Mouse (Mus musculus): ENCODE results near the gene Dcp1a. TPM values are rescaled to one million over a fixed set of nuclear protein-coding genes. Genes with fewer than 3 reads are reported as not detected.

Dcp1a gene
- polyA plus RNA-seq, 2 experiments from 2014 or later, result 28.1 to 63.9 TPM

DNA sequence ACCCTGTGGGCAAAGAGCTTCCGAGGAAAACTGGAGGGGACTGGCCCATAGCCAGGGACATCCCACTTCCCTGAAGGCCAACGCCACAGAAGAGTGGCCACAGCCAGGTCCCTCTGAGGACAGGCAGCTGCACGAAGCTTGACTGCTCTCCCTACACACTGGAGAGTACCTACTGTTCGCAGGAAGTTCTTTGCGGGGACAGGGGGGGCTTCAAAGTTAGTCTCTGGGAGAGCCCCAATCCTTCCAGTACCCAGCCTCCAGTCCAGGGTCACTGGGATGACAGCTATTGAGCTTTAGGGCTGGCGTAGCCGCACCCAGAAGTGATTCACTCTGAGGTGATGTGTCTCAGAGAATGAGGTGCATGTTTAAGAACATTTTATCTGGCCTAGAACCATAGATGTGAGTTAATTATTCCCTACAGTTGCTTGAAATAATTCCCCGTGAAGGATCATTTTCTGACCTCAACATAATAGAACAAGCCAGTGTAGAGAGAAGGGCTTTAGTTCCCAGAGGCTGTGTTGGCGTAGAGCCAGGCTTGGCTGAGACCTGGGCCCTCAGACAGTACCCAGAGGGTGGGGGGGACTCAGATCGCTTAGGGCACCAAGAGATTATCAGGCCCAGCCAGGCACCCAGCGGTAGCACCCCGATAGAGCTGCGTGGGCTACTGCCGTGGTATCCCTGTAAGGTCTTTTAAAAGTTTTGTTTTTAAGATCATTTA lies 82.3 kb downstream of the Dcp1a start:
- ATAC-seq, result no peak

DNA sequence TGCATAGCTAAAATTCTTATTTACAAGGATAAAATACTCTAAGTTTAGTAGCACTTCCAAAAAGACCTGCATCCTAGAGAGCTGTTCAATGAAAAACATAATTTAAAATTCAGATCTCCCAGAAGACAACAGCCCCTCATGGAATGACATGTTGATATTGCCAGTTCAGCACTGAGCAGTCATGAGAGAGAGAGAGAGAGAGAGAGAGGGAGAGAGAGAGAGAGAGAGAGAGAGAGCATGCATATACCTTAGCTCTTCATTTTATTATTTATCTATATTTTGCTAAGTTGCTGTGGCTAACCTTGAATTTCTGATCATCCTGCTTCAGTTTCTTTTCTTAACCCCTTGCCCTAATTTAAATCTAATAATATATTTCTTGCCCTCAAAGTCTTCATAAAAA lies 83.0 kb downstream of the Dcp1a start:
- no peak for ATAC-seq

DNA sequence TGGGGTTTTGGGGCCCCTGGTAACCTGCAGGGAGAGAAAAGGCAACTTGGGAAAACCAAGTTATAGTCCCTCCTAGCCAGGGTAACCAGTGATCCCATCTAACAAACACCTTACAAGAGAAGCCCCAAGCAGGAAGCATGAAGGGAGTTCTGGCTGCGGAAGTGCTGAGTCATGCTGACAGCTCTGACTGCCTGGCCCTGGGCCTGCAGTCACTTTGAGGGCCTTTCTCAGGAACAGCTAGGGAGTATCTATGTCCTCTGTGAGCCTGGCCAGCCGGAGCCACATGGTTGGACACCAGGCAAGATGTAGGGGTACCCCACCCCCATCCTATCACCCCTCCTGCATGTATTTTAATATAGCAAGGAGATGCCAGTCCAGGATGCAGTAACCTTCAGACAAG lies 85.1 kb downstream of the Dcp1a start:
- no peak for ATAC-seq

- ATAC-seq, result no peak
Observed at GRCm38 (mm10) chr14:30566317-30566716, 87.0 kb downstream of the Dcp1a start.

- no peak for ATAC-seq
Observed at GRCm38 (mm10) chr14:30568016-30568415, 88.7 kb downstream of the Dcp1a start.

- ATAC-seq, result no peak
Observed at GRCm38 (mm10) chr14:30570303-30570702, 91.0 kb downstream of the Dcp1a start.

- no peak for ATAC-seq
Observed at GRCm38 (mm10) chr14:30572253-30572652, 92.9 kb downstream of the Dcp1a start.

DNA sequence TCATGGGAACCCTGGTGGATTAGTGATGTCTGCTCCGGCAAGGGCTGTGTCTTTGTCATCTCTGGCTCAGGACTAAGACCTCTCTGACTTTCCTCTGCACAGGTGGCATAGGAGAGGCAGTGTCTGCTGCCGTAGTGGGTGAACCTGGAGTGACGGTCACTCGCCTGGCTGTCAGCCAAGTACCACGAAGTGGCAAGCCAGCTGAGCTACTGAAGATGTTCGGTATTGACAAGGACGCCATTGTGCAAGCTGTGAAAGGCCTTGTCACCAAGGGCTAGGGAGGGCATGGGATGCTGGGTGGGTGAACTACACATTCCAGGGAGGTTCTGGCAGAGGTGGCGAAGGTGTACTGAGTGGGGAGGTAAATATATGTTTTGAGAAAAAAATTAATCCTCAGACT lies 93.9 kb downstream of the Dcp1a start:
- no peak for ATAC-seq

DNA sequence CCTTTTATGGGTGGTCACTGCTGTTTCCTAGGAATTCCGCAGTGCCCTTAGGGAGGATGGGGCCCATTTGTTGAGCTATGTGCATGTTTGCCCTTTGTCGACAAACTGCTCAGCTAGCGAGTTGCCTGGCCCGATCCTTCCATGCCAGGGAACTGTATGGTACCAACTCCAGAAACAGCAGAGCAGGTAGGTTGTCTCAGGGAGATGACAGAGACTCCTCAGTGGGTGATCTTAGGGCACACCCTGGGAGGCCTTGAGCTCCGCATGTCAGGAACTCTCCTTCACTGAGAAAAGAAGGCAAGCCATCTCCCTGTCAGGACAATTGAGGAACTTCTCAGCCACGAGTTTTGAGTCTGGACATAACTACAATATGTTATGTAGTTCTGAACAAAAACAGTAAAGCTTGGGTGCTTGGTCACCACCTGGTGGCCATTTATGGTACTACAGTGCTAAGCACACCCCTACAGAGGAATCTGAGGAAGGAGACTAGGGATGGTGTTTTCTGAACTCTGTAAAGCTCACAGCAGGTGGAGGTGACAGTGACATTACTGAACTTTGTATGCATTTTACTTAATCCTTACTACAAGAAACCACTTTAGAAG lies 94.7 kb downstream of the Dcp1a start:
- peak; percentile 84 for ATAC-seq

- no peak for ATAC-seq
Observed at GRCm38 (mm10) chr14:30575791-30576190, 96.5 kb downstream of the Dcp1a start.

DNA sequence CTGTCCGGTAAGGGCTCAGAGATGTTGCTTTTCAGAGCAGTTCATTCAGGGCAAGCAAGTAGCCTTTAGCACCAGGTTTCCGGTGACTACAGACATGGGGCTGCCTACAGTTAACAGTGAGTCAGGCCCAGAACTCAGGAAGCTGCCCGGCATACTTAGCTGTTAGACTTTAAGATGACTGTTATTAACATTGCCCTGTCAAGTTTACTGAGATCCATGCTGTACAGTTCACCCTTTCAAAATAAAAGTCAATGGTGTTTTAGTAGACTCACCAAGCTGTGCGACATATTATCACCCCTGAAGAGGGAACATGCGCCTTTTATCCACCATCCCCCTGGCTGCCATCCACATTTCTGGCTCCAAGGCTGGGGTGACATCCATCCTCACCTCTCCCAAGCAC lies 96.9 kb downstream of the Dcp1a start:
- no peak for ATAC-seq

Other genes starting within 250 kb of the Dcp1a start
- gene Cacna1d, start 11.9 kb downstream of the Dcp1a start, polyA plus RNA-seq (2017; shearing (Covaris generic)), result 1 to 10 TPM; 2.2 to 2.7 TPM
- 100 to 1,000 TPM; 231 to 349 TPM for gene Tkt, start 68.8 kb downstream of the Dcp1a start, polyA plus RNA-seq (2017; shearing (Covaris generic))
- gene Prkcd, start 146.7 kb downstream of the Dcp1a start, polyA plus RNA-seq (2017; shearing (Covaris generic)), result 10 to 100 TPM; 32.5 to 37.2 TPM
- gene Rft1, start 174.8 kb downstream of the Dcp1a start, polyA plus RNA-seq (2017; shearing (Covaris generic)), result 10 to 100 TPM; 12.8 to 20.0 TPM
- gene Sfmbt1, start 235.3 kb downstream of the Dcp1a start, polyA plus RNA-seq (2017; shearing (Covaris generic)), result 10 to 100 TPM; 10.8 to 12.6 TPM